Mouse (Mus musculus) testis, postnatal 10 days (tissue): ENCODE results near the gene Clec14a.
A peak's percentile ranks its signal among the peaks of the same experiment; 100 is the strongest.

ENCODE experiments used
- DNase-seq: peaks from one replicate; pipeline ENCODE4 v3.0.0; 2021; ENCODE audit warnings: low spot score

Clec14a gene

DNA sequence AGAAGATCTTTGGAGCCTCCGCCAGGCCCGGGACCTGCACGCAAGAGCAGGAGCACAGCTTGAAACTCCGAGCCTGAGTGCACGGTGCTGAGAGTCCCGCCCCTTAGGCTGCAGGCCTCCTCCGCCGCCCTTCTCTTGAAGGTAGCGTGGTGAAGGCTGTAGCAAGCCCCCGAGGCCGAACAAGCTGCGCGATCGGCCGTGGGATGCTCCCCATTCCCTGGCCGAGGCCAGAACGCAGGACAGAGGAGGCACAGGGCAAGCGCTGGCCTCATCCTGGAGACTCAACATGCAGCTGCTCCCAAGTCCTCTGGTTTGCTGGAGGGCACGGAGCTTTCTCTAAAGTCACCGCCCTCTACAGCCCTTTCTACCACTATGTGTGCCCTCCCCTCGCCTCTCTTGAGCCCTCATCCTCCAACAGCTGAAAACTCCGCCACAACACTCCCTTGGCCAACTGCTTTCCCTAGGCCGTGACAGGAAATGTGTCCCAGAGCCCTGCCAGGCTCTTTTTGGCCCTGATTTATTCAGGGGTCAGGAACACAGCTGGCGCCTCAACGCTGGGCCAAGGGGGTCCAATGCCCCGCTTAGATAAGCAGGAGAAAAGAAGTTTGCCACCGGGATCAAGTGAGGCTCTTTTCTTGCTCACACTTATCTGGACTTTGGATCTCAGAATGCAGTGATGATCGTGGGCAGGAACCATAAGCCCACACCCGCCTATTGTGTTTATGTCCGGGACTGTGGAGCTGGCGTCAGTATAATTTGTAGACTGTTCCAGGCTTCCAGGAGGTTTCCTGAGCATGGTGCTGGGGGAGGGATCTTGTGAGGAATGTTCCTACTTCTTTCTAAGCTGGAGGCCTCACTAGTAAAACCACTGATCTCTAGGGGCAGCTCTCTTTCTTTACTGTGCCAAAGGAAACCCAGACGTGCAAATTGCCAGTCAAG lies at the start of gene Clec14a:
Clec14a (minus strand) TSS at position 728 of the 939 bp plus-strand sequence.
- DNase-seq: peak; percentile 45

DNA sequence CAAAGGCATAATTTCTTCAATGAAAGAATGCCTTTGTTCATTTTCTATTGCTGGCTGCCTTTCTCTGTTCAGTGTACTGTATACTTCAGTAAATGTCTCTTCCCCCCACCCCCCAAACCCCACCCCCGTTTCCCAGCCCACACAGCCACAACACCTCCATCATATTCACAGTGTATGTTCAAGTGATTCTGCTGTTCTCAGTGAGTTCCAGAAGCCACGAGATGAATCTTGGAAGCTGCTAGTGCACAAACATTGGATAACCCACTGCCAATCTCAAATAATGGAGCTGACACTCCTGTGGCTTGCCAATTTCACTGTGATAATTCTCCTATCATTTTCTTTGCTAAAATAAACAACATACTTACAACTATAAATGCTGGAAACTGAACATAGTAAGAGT lies 38.7 kb upstream of the Clec14a start:
- no peak for DNase-seq

DNA sequence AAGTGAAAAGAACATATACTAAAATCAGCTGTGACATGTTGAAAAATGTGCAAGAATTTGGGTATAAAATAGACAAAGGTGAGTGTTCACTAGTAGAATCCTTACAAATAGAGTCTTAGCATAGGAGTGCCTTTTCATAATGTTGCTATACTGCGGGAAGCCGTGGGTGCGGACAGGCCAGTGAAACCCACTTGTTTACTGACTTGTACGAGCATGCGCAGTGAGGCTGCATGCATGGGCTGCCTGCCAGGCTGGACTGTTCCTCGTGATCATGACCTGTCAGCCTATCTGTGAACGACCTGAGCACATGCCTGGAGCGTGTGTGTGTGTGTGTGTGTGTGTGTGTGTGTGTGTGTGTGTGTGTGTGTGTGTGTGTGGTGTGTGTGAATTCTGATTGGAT lies 37.3 kb upstream of the Clec14a start:
- DNase-seq: peak; percentile 41

DNA sequence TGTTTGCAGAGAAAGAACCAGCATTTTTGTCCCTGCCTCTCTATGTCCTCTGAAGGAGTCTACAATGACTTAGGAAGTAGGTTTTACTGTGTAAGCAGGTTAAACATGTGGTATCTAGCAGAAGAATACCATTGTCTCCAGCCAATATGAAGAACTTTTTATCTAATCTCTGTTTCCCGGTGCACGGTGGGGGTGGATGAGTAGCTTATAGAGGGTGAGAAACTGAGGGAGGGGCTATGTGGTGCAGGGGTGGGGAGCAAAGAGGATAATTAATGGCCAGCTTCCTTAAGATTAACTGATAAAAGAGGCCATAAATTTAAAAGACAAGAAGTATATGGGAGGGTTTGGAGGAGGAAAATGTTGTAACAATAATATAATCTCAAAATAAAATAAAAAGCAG lies 36.5 kb upstream of the Clec14a start:
- DNase-seq: no peak

DNA sequence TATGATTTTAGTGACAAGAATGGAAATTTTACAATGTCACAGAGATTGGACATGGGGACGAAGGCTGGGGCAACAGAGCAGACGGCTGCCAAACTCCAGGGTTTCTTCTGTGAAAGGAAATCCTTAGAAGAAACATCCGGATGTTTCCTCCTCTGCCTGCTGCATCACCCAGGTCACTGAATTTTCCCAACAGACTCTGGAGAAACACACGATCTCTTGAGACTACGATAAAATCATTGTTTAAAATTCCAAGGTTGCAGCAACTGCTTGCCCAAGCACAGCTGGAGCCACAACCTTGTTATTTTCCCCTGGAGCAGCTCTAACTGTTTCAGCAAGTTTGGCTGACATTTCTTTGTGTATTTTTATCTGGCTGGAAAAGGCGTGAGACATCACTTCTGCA lies 27.9 kb upstream of the Clec14a start:
- no peak for DNase-seq

DNA sequence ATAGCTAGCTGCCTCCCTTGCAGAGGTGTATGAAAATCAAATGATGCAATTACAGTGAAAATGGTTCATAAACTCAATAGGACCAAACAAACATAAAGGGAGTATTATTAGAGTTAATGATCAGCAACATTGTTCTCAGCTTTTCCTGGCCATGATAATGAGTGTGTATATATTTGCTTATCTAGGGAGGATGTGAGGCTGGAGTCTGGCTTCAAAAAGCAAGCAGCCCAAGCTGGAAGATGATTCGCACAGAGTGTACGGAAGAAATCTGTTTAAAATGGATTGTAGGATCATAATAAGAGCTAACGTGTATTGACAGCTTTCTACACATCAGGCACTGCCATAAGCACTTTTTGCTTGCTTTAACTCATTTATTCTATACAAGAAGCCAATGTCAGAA lies 16.8 kb upstream of the Clec14a start:
- DNase-seq: no peak

DNA sequence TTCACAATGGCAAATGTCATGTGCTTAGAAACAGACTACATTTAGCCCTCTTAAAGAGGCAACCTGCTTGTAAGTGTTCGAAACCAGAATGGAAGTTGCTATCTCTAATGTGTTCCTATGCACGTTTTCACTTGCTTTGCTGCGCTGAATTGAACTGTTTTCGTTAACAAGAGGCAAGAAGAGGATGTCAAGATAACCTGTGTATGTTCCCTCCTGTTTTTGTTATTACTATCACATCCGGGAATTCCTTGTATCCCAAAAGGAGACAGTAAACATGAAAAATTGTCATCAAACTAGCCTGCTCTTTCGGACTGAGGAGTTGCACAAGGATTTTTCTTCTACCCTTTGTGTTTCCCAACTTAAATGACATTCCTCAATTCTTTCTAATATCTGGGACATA lies 1.4 kb upstream of the Clec14a start:
- DNase-seq: no peak

DNA sequence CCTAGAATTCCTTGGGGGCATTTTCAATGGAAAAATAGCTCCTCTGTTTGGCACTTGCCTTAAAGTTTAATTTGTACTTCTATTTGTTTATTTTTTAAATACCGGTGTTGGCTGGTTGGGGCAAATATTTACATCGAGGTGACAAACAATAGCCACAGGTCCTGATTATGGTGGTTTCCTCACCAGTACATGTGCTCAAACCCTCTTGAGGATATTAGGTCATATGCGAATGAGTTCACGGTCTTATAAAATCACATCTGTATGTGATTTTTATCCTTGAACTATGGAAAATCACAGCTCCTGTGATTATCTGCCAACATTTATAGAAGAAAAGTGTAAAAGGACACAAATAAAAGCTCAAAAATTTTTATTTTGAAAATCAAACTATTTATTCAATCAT lies 415 bp upstream of the Clec14a start:
- DNase-seq: no peak

DNA sequence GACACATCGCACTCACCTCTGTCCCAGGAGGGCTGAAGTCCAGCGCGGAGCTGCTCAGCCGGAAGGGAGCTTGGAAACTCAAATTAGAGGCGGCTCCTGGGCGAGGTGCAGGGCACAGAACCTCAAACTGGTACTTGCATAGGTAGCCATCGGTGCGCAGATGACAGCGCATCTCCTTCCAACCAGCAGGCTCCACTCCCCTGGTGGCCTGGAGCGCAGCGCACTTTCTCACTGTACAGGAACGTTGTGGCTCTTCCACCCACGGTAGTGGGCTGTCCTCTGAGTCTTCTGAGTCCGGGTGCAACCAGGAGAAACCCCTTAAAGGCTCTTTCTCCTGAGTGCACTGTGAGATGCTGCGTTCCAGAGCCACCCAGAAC lies 916 bp downstream of the Clec14a start:
- DNase-seq: peak; percentile 39

DNA sequence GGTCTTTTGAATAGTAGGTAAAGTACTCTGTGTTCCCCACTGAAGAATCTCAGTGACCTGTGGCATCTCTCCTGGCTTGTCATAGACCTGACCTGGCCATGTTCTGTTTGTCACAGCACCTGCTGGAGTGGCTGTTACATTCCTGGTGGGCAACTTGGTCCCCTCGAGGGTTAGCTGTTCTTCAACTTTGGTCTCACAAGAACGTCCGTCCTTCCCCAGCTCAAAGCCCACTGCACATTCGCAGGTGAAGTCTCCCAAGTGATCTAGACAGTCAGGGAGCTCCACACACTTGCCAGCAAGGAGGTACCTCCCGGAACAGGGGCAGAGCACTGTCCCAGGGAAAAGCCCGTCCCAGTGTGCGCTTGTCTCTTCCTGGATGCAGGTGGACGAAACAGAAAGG lies 1.3 kb downstream of the Clec14a start:
- DNase-seq: no peak

DNA sequence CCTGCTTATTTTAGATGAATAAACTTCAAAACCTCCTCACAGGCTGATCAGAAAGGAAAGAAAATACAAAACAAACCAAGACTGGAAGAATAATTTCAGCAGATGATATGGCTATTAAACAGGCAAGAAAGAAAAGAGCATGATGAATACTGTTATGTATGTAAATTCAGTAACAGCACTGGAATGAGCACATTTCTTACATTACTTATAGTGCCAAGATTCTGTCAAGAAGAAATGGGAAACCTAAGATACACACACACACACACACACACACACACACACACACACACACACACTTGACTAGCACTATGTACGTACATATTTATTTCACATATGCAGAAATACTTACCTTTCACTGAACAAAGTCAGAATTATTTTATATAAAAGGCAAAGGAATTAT lies 17.2 kb downstream of the Clec14a start:
- no peak for DNase-seq

DNA sequence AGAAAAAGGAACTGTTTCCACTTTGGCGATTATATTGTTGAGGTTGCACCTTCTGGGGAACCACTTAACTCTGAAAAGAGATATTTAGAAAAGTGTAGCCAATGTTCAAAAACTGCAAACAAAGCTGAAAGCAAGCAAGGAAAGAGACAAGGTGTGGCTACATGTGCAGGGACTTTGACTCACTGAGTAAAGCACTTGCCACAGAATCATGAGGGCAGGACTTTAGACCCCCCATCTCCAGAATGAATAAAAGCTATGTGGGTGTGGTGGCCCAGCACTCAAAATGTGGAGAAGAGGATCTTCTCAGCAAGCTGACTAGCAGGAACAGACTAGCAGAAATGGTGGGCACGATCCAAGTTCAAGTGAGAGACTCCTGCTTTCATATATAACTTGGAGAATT lies 36.6 kb downstream of the Clec14a start:
- no peak for DNase-seq

DNA sequence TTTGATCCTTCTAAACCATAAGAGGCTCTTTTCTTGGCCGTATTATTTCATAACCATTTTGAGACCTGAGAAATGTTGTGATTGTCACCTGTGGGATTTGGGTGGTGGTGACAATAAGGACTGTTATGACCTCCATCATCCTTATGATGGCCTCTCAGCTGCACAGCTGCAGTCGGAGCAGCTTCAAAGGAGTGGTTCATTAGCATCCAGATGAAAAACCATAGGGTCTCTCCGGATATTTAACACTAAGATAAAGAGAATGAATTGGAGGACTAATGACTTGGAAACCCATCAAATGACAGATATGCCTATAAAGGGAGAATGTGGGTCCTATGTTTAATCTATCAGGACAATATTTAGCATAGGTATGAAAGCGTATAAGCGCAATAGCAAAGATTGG lies 43.4 kb downstream of the Clec14a start:
- no peak for DNase-seq

DNA sequence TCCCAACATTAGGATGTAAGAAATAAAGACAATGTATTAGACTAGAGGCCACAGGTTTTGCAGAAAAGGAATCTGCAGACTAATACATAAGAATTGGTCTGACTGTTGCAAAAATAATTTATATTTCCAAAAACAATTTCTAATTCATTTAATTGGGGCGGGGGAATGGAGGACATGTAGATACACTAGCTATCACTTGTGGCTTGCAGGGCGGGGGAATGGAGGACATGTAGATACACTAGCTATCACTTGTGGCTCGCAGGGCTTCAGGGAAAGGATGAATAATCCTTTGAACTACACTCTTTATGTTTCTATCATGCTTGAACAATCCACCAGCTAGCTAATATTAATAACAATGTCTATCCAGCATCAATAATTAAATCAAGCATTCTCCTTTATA lies 50.0 kb downstream of the Clec14a start:
- no peak for DNase-seq

DNA sequence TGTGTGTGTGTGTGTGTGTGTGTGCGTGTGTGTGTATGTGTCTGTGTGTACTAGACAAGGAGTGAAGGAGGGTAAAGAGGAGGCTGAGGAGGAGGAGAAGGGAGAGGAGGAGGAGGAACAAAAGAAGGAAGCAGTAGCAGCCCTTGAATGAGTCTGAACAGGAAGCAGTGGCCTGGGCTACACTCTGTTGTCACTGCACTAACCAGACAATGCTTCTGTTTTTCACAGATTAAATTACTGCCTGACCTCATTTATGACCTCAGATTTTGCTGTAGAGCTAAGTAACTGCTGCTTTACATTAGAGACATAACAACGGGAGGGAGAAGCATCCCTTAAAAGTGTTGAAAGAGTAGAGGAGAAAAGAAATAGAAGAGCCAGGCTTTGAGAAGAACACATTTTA lies 52.9 kb downstream of the Clec14a start:
- no peak for DNase-seq
